Mouse (Mus musculus): ENCODE data around the gene E130114P18Rik.

- no peak for TF ChIP-seq CTCF (IDR thresholded peaks at IDR 0.05; ENCODE audit: control insufficient read depth, insufficient read depth, insufficient replicate concordance, low read depth, low read length)
- TF ChIP-seq POLR2A (IDR thresholded peaks at IDR 0.05; ENCODE audit: control insufficient read depth, low read depth, low read length) = no peak
Measured at GRCm38 (mm10) chr4:97764616-97765015, 13.3 kb downstream of the E130114P18Rik start.
